8 mouse cellular contexts compared by ENCODE assay signal in genomic region chr6:115037103-115038094, GRCm38 (mm10). TPM values are rescaled to one million over a fixed set of nuclear protein-coding genes. Genes with fewer than 3 reads are reported as not detected.
DNase-seq lines count a peak whose midpoint lies in the region; ATAC-seq and TF ChIP-seq lines count a peak whose summit lies in the region.

Tamm41 (minus strand) TSS chr6:115037876.

- H3K36me3 ChIP-seq in embryonic facial prominence, embryonic 14.5 days (ENCODE audit: control insufficient read depth, insufficient read depth, low read length), result peaks cover 29% of the 10 kb centered on the region
- H3K36me3 ChIP-seq in heart, adult 2 months (ENCODE audit: control insufficient read depth, insufficient read depth, low read length), result no peaks in the 10 kb centered on the region
- no peaks in the 10 kb centered on the region for H3K36me3 ChIP-seq in kidney, adult 2 months (ENCODE audit: control insufficient read depth, insufficient read depth, low read length)
- H3K36me3 ChIP-seq in limb, embryonic 13.5 days, result peaks cover 25% of the 10 kb centered on the region
- H3K36me3 ChIP-seq in midbrain, embryonic 15.5 days (replicated peaks), result peaks cover 11% of the 10 kb centered on the region; the same call in 1 of the 2 replicates

- peak within 1 kb of the TSS; percentile 87 for H3K4me3 ChIP-seq in bone marrow, adult 2 months (replicated peaks; ENCODE audit: control insufficient read depth, low read depth, low read length)
- peak within 1 kb of the TSS; percentile 89 for H3K4me3 ChIP-seq in embryonic facial prominence, embryonic 14.5 days (ENCODE audit: low read depth, low read length)
- H3K4me3 ChIP-seq in heart, adult 2 months, result peak within 1 kb of the TSS; percentile 74
- peak within 1 kb of the TSS; percentile 72 for H3K4me3 ChIP-seq in kidney, adult 2 months (ENCODE audit: insufficient read depth, low read depth, low read length)
- H3K4me3 ChIP-seq in limb, embryonic 13.5 days, result peak within 1 kb of the TSS; percentile 80
- H3K4me3 ChIP-seq in midbrain, embryonic 15.5 days, result peak within 1 kb of the TSS; percentile 66

- TF ChIP-seq POLR2A in bone marrow, adult 2 months (IDR thresholded peaks at IDR 0.05; ENCODE audit: borderline replicate concordance, control insufficient read depth, low read depth, low read length), result peak; percentile 78; the same call in 1 of the 2 replicates
- peak; percentile 56 for TF ChIP-seq POLR2A in heart, adult 2 months (IDR thresholded peaks at IDR 0.05; ENCODE audit: insufficient read depth, low read depth, low read length)
- no peak for TF ChIP-seq POLR2A in kidney, adult 2 months (IDR thresholded peaks at IDR 0.05; ENCODE audit: low read depth, low read length)

- peak; percentile 96 for ATAC-seq in embryonic facial prominence, embryonic 14.5 days (ENCODE audit: low read depth)
- ATAC-seq in limb, embryonic 13.5 days (ENCODE audit: low FRiP score, low read depth), result peak; percentile 93
- peak; percentile 95 for ATAC-seq in midbrain, embryonic 15.5 days (replicated peaks)

- no peaks in the 10 kb centered on the region for H3K27me3 ChIP-seq in embryonic facial prominence, embryonic 14.5 days (replicated peaks; ENCODE audit: control insufficient read depth, insufficient read depth, low read length)
- no peaks in the 10 kb centered on the region for H3K27me3 ChIP-seq in heart, adult 2 months (ENCODE audit: control insufficient read depth, insufficient read depth, low read length)
- no peaks in the 10 kb centered on the region for H3K27me3 ChIP-seq in kidney, adult 2 months (replicated peaks; ENCODE audit: control insufficient read depth, insufficient read depth, low read length)
- H3K27me3 ChIP-seq in limb, embryonic 13.5 days, result no peaks in the 10 kb centered on the region
- no peaks in the 10 kb centered on the region for H3K27me3 ChIP-seq in midbrain, embryonic 15.5 days (replicated peaks)

- TF ChIP-seq CTCF in bone marrow, adult 2 months (IDR thresholded peaks at IDR 0.05; ENCODE audit: control insufficient read depth, insufficient read depth, low read length), result peak; percentile 95
- peak; percentile 91 for TF ChIP-seq CTCF in heart, adult 2 months (IDR thresholded peaks at IDR 0.05)
- peak; percentile 90 for TF ChIP-seq CTCF in kidney, adult 2 months (conservative IDR thresholded peaks at IDR 0.05; ENCODE audit: insufficient read depth, insufficient read length, low read depth, low read length)

- H3K27ac ChIP-seq in bone marrow, adult 2 months (ENCODE audit: control insufficient read depth, insufficient read depth, low read depth, low read length, poor library complexity), result no peak within 1 kb of the TSS
- no peak within 1 kb of the TSS; the same call in 1 of the 2 replicates for H3K27ac ChIP-seq in embryonic facial prominence, embryonic 14.5 days (replicated peaks; ENCODE audit: low read depth, low read length)
- peak within 1 kb of the TSS; percentile 64 for H3K27ac ChIP-seq in heart, adult 2 months
- H3K27ac ChIP-seq in kidney, adult 2 months (ENCODE audit: insufficient read depth, low read depth, low read length), result no peak within 1 kb of the TSS
- no peak within 1 kb of the TSS for H3K27ac ChIP-seq in limb, embryonic 13.5 days
- H3K27ac ChIP-seq in midbrain, embryonic 15.5 days, result no peak within 1 kb of the TSS

- H3K9me3 ChIP-seq in embryonic facial prominence, embryonic 14.5 days (ENCODE audit: control insufficient read depth, low read length), result no peaks in the 10 kb centered on the region
- H3K9me3 ChIP-seq in limb, embryonic 13.5 days, result no peaks in the 10 kb centered on the region
- no peaks in the 10 kb centered on the region for H3K9me3 ChIP-seq in midbrain, embryonic 15.5 days

- intact Hi-C loops in heart, adult 2 months (cut with DNase I), result loop anchor here (10.0 kb wide), 1 partner anchor 113 kb away; no protein-coding TSS in a partner anchor

- H3K79me2 ChIP-seq in heart, adult 2 months (replicated peaks; ENCODE audit: control insufficient read depth, insufficient read depth, low read length), result no peaks in the 10 kb centered on the region

- TF ChIP-seq EP300 in heart, adult 2 months (IDR thresholded peaks at IDR 0.05; ENCODE audit: insufficient read depth, low read depth, low read length), result no peak

- peaks cover 2% of the 10 kb centered on the region; the same call in 1 of the 2 replicates for H3K4me1 ChIP-seq in bone marrow, adult 2 months (ENCODE audit: control insufficient read depth, insufficient read depth, low read length)
- peaks cover 7% of the 10 kb centered on the region; the same call in 1 of the 2 replicates for H3K4me1 ChIP-seq in embryonic facial prominence, embryonic 14.5 days (ENCODE audit: control insufficient read depth, insufficient read depth, low read length)
- peaks cover 2% of the 10 kb centered on the region for H3K4me1 ChIP-seq in heart, adult 2 months (ENCODE audit: control insufficient read depth, insufficient read depth, low read length)
- H3K4me1 ChIP-seq in kidney, adult 2 months (ENCODE audit: control insufficient read depth, insufficient read depth, low read length), result peaks cover 10% of the 10 kb centered on the region; the same call in 1 of the 2 replicates
- H3K4me1 ChIP-seq in limb, embryonic 13.5 days, result peaks cover 14% of the 10 kb centered on the region
- H3K4me1 ChIP-seq in midbrain, embryonic 15.5 days, result peaks cover 16% of the 10 kb centered on the region

- DNase-seq in A20 (ENCODE audit: low read depth, low spot score), result peak; percentile 89
- peak; percentile 89 for DNase-seq in embryonic facial prominence, embryonic 14.5 days (ENCODE audit: low spot score)
- DNase-seq in heart, adult 2 months, result peak; percentile 89 to 92
- peak; percentile 88 for DNase-seq in kidney, adult 2 months
- peak; percentile 72 to 89 for DNase-seq in spleen, adult 18-20 months

- WGBS in bone marrow, adult 2 months, result under 1% methylated on average over 57 of the region's 57 CpGs
- 2% methylated on average over 56 of the region's 57 CpGs for WGBS in embryonic facial prominence, embryonic 14.5 days
- under 1% methylated on average over 57 of the region's 57 CpGs for WGBS in heart, adult 2 months
- WGBS in kidney, adult 2 months, result under 1% methylated on average over 57 of the region's 57 CpGs
- WGBS in limb, embryonic 13.5 days, result 1% methylated on average over 57 of the region's 57 CpGs
- WGBS in midbrain, embryonic 15.5 days, result 1% methylated on average over 56 of the region's 57 CpGs

- peak within 1 kb of the TSS; percentile 79 for H3K4me2 ChIP-seq in embryonic facial prominence, embryonic 14.5 days (ENCODE audit: low read depth, low read length)
- peak within 1 kb of the TSS; percentile 87 for H3K4me2 ChIP-seq in limb, embryonic 13.5 days (replicated peaks)
- peak within 1 kb of the TSS; percentile 78 for H3K4me2 ChIP-seq in midbrain, embryonic 15.5 days

- H3K9ac ChIP-seq in embryonic facial prominence, embryonic 14.5 days (ENCODE audit: low read depth, low read length), result peak within 1 kb of the TSS; percentile 82
- peak within 1 kb of the TSS; percentile 70 for H3K9ac ChIP-seq in heart, adult 2 months (ENCODE audit: low read depth, low read length)
- peak within 1 kb of the TSS; percentile 85 for H3K9ac ChIP-seq in limb, embryonic 13.5 days
- H3K9ac ChIP-seq in midbrain, embryonic 15.5 days, result peak within 1 kb of the TSS; percentile 62

RNA-seq across cellular contexts. Expression of gene Tamm41, which starts in this region (rescaled TPM):
- polyA plus RNA-seq in bone marrow, adult 2 months (2011; ENCODE audit: insufficient read depth, insufficient read length, low replicate concordance, missing spikeins), result 25.6 and 28.5 TPM in 2 replicates
- 55.1 and 61.0 TPM in 2 replicates for polyA plus RNA-seq in embryonic facial prominence, embryonic 14.5 days (2014; fragmentation: Nextera tagmentation; extraction: Ambion mirVana)
- 10 to 100 TPM; 11.3 to 12.8 TPM for total RNA-seq in heart, adult 2 months (2021)
- polyA plus RNA-seq in heart, adult 2 months (2012; rRNA removed), result 12.9 and 13.9 TPM in 2 replicates
- 28.4 and 33.0 TPM in 2 replicates for polyA plus RNA-seq in kidney, adult 2 months (2012; rRNA removed)
- polyA plus RNA-seq in limb, embryonic 13.5 days (2015; fragmentation: Nextera tagmentation; extraction: Ambion mirVana), result 68.9 and 74.8 TPM in 2 replicates
- 51.0 and 53.7 TPM in 2 replicates for polyA plus RNA-seq in midbrain, embryonic 15.5 days (2015; fragmentation: Nextera tagmentation; extraction: Ambion mirVana)
